Mouse (Mus musculus): ENCODE measurements at regions not wholly inside any gene's neighbourhood (a gene's known extent, or its start where the extent isn't known, plus 50 kb on each side); places are given as distances from the start of the nearest gene placed in this dataset.

GRCm38 (mm10) chr9:30151173-30151572 lies 188.2 kb upstream of the Ntm start:
- no peak for TF ChIP-seq POLR2A (IDR thresholded peaks at IDR 0.05; ENCODE audit: extremely low read depth, insufficient read depth, low read length)
- no peak for TF ChIP-seq CTCF (IDR thresholded peaks at IDR 0.05; ENCODE audit: extremely low read depth, insufficient read depth, low read length)
